Mouse (Mus musculus): ENCODE results near the gene Zfp287.

- TF ChIP-seq CTCF (IDR thresholded peaks at IDR 0.05; ENCODE audit: low read depth, low read length), result no peak
- TF ChIP-seq POLR2A (IDR thresholded peaks at IDR 0.05; ENCODE audit: borderline replicate concordance, low read depth, low read length), result no peak
Observed at GRCm38 (mm10) chr11:62708252-62708651, 23.5 kb downstream of the Zfp287 start.

Measured in bone marrow macrophage, adult 2 months (primary cell).